Mouse (Mus musculus): ENCODE results near the gene Prdx5. TPM values are rescaled to one million over a fixed set of nuclear protein-coding genes. Genes with fewer than 3 reads are reported as not detected.
"Not testable (repeated sequence)": the region's sequence is repeated elsewhere in the genome, so short reads cannot be mapped to it uniquely, and the experiment has no call there.

Gene Prdx5
- polyA plus RNA-seq, 1 experiment from 2014 or later: 150 TPM

DNA sequence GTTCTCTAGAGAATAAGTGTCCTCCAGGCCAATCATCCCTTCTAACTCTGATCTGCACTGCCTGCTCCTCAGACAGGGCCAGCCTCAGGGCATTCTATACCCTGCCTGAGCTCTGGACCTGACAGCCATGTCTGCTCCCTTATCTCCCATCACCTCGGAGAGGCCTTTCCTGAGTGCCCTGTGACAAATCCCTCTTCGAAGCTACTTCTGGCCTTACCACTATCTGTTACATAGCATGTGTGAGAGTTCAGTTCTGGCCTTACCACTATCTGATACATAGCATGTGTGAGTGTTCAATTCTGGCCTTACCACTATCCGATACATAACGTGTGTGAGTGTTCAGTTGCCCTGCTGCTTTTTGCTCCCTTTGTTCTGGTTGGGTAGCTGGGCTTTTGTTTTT, 5.4 kb upstream of the Prdx5 start:
- 32% methylated on average over 4 of the region's 4 CpGs for WGBS (ENCODE audit: insufficient replicate concordance)
- no peak overlapping the region for H3K9ac ChIP-seq (ENCODE audit: low read depth, low read length)
- H3K27me3 ChIP-seq (ENCODE audit: control insufficient read depth, insufficient read depth, low read length): no peaks in the 10 kb centered on the region
- peaks cover 27% of the 10 kb centered on the region for H3K36me3 ChIP-seq (ENCODE audit: control insufficient read depth, insufficient read depth, low read length)
- H3K27ac ChIP-seq (ENCODE audit: low read depth, low read length): 0 out of 2 replicates have a peak overlapping the region, but pooled peaks have one; percentile 17
- ATAC-seq (replicated peaks; ENCODE audit: insufficient number of reproducible peaks, low FRiP score, low TSS enrichment): no peak
- H3K9me3 ChIP-seq (replicated peaks; ENCODE audit: control insufficient read depth, low read length): no peaks in the 10 kb centered on the region
- H3K4me3 ChIP-seq (ENCODE audit: low read depth, low read length): no peak overlapping the region
- H3K4me2 ChIP-seq: no peak overlapping the region
- peaks cover 25% of the 10 kb centered on the region for H3K4me1 ChIP-seq (ENCODE audit: control insufficient read depth, insufficient read depth, low read length)

DNA sequence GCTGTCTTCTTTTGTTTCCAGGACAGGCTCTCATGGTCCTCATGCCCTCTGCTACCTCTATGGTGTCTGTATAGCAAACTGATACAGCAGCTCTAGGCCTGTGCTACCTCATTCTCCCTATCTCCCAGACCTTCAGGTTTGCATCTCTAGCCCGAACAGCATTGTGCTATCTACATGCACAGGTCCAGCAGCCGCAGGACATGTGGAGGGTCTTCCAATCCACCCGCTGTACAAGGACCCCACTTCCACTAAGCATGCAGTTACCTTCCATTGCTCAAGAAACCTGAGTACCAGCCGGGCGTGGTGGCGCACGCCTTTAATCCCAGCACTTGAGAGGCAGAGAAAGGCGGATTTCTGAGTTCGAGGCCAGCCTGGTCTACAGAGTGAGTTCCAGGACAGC, 4.6 kb upstream of the Prdx5 start:
- ATAC-seq (replicated peaks; ENCODE audit: insufficient number of reproducible peaks, low FRiP score, low TSS enrichment): no peak
- Histone ChIP-seq H3K27ac (ENCODE audit: low read depth, low read length) (no peak overlapping the region), H3K4me3 (ENCODE audit: low read depth, low read length) (no peak overlapping the region), H3K36me3 (ENCODE audit: control insufficient read depth, insufficient read depth, low read length) (peaks cover 27% of the 10 kb centered on the region), H3K9ac (ENCODE audit: low read depth, low read length) (no peak overlapping the region), H3K9me3 (replicated peaks; ENCODE audit: control insufficient read depth, low read length) (no peaks in the 10 kb centered on the region), H3K4me1 (ENCODE audit: control insufficient read depth, insufficient read depth, low read length) (peaks cover 19% of the 10 kb centered on the region), H3K27me3 (ENCODE audit: control insufficient read depth, insufficient read depth, low read length) (no peaks in the 10 kb centered on the region), H3K4me2 (no peak overlapping the region)
- 81% methylated on average over 9 of the region's 9 CpGs for WGBS (ENCODE audit: insufficient replicate concordance)

DNA sequence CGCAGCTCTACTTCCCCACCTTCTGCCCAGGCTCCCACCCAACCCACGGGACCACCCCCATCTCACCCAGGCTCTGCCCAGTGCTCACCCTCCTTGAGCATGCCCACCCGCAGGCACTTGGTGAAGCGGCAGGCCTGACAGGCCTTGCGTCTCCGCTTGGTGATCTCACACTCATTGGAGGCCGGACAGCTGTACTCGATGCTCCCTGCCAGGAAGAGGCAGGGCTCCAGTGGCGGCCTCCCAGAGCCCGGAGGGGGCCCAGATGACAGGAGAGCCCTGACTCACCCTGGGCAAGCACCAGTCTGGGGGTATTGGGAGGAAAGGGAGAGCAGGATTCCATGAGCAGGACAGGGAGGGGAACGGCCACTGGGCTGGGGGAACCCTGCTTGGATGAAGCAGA, 4.1 kb upstream of the Prdx5 start:
- Histone ChIP-seq H3K4me2 (no peak overlapping the region), H3K9ac (ENCODE audit: low read depth, low read length) (no peak overlapping the region), H3K27me3 (ENCODE audit: control insufficient read depth, insufficient read depth, low read length) (no peaks in the 10 kb centered on the region), H3K4me3 (ENCODE audit: low read depth, low read length) (no peak overlapping the region), H3K9me3 (replicated peaks; ENCODE audit: control insufficient read depth, low read length) (no peaks in the 10 kb centered on the region), H3K36me3 (ENCODE audit: control insufficient read depth, insufficient read depth, low read length) (peaks cover 27% of the 10 kb centered on the region), H3K4me1 (ENCODE audit: control insufficient read depth, insufficient read depth, low read length) (peaks cover 19% of the 10 kb centered on the region), H3K27ac (ENCODE audit: low read depth, low read length) (no peak overlapping the region)
- 78% methylated on average over 11 of the region's 11 CpGs for WGBS (ENCODE audit: insufficient replicate concordance)
- ATAC-seq (replicated peaks; ENCODE audit: insufficient number of reproducible peaks, low FRiP score, low TSS enrichment): no peak

DNA sequence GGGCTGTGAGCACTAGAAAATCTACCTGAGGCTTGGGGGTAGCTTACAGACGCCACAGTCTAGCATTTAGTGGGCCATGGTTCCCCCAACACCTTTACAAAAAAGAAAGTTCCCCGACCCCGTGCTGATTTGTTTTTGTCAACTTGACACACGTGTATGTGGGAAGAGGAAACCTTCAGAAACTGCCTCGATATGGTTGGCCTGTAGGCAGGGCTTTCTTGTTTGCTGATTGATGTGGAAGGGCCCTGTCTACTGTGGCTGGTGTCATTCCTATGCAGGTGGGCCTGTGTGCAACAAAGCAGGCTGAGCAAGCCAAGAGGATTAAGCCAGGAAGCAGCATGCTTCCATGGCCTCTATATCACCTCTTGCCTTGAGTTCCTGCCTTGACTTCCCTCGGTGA, 3.1 kb upstream of the Prdx5 start:
- no peak overlapping the region for H3K4me2 ChIP-seq
- 79% methylated on average over 6 of the region's 6 CpGs for WGBS (ENCODE audit: insufficient replicate concordance)
- ATAC-seq (replicated peaks; ENCODE audit: insufficient number of reproducible peaks, low FRiP score, low TSS enrichment): no peak
- H3K9me3 ChIP-seq (replicated peaks; ENCODE audit: control insufficient read depth, low read length): no peaks in the 10 kb centered on the region
- peaks cover 26% of the 10 kb centered on the region for H3K4me1 ChIP-seq (ENCODE audit: control insufficient read depth, insufficient read depth, low read length)
- no peak overlapping the region for H3K27ac ChIP-seq (ENCODE audit: low read depth, low read length)
- no peak overlapping the region for H3K9ac ChIP-seq (ENCODE audit: low read depth, low read length)
- peaks cover 27% of the 10 kb centered on the region for H3K36me3 ChIP-seq (ENCODE audit: control insufficient read depth, insufficient read depth, low read length)
- no peaks in the 10 kb centered on the region for H3K27me3 ChIP-seq (ENCODE audit: control insufficient read depth, insufficient read depth, low read length)
- H3K4me3 ChIP-seq (ENCODE audit: low read depth, low read length): no peak overlapping the region

DNA sequence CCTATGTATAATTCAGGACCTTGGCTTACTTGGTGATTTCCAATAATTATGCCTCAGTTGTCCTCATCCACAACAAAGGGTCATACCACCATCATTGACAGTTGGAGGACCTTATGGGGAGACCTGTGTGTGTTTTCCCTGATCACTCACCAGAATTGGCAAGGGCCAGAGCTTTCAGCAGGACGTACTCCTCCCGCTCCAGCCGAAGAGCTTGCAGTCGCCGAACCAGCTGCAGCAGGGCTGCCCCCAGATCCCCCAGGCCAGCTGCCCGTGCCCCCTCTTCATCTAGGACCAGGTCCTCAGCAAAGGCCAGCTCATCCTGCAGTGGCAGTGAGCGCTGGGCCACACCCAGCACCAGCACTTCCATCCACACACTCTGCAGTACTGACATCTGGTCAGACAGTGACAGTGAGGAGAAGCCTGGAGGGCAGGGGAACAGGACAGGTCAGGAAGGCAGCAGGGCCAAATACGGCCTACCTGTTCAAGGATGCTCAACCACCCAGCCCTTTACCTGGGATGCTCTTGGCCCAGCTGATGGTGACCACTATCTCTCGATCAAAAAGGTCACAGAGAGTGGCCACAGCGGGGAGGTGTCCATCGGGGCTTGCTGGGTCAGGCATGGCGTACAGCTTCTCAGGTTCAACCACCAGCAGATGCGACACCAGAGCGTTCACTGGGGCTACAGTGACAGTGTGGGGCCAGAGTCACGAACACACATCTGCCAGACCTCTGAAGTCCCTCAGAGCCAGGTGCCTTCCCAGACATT, 2.5 kb upstream of the Prdx5 start:
- H3K36me3 ChIP-seq (ENCODE audit: control insufficient read depth, insufficient read depth, low read length): peaks cover 27% of the 10 kb centered on the region
- no peak overlapping the region for H3K27ac ChIP-seq (ENCODE audit: low read depth, low read length)
- no peaks in the 10 kb centered on the region for H3K9me3 ChIP-seq (replicated peaks; ENCODE audit: control insufficient read depth, low read length)
- ATAC-seq (replicated peaks; ENCODE audit: insufficient number of reproducible peaks, low FRiP score, low TSS enrichment): no peak
- H3K9ac ChIP-seq (ENCODE audit: low read depth, low read length): no peak overlapping the region
- 90% methylated on average over 15 of the region's 15 CpGs for WGBS (ENCODE audit: insufficient replicate concordance)
- H3K4me1 ChIP-seq (ENCODE audit: control insufficient read depth, insufficient read depth, low read length): peaks cover 28% of the 10 kb centered on the region
- H3K27me3 ChIP-seq (ENCODE audit: control insufficient read depth, insufficient read depth, low read length): no peaks in the 10 kb centered on the region
- no peak overlapping the region for H3K4me2 ChIP-seq
- H3K4me3 ChIP-seq (ENCODE audit: low read depth, low read length): no peak overlapping the region

DNA sequence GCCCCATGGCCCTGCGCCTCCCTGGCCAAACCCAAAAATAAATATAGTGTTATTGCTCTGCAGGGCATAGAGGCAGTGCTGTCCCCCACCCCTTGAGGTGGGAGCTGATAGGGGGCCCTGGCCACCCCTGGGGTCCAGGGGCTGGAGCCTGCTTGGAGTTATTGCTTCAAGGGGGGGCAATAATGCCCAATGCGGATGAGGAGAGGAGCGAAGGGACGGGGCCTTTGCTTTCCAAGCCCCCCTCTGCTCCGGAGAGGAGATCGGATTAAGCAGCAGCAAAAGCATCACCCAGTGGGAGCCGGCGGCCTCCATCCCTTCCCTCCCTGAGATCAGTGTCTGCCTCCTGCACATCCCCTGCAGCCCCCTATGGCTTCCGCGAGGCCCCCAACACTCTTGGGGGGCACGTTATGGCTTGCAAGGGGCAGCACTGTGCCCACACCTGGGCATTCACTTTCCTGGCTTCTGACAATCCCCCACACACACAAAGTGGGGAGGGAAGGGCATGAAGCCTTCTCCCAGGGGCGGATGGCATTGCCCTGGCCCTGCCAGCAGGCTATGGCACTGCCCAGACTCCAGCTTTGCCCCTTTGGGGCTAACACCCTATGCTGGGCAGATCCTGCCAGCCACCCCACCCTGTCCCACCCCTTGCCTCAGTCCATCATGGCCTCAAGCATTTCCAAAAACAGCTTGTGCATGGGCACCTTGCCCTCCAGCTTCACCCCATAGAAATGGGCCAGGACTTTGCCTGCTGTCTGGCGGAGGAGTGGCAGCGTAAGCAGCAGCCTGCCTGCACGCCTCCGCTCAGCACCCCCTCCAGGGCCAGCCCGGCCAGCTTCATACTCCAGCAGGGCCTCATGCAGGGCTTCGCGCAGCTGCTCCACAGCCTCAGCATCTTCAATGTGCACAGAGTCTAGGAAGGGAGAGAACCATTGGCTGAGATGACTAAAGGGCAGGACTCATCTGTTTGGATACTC, 1.5 kb upstream of the Prdx5 start:
- Histone ChIP-seq H3K4me1 (ENCODE audit: control insufficient read depth, insufficient read depth, low read length) (peaks cover 27% of the 10 kb centered on the region), H3K27ac (ENCODE audit: low read depth, low read length) (no peak overlapping the region), H3K36me3 (ENCODE audit: control insufficient read depth, insufficient read depth, low read length) (peaks cover 33% of the 10 kb centered on the region), H3K9me3 (replicated peaks; ENCODE audit: control insufficient read depth, low read length) (no peaks in the 10 kb centered on the region), H3K27me3 (ENCODE audit: control insufficient read depth, insufficient read depth, low read length) (no peaks in the 10 kb centered on the region), H3K4me2 (peak overlapping the region; percentile 93), H3K4me3 (ENCODE audit: low read depth, low read length) (peak overlapping the region; percentile 72), H3K9ac (ENCODE audit: low read depth, low read length) (peak overlapping the region; percentile 59; the same call in 1 of the 2 replicates)
- ATAC-seq (replicated peaks; ENCODE audit: insufficient number of reproducible peaks, low FRiP score, low TSS enrichment): no peak
- WGBS (ENCODE audit: insufficient replicate concordance): 82% methylated on average over 19 of the region's 19 CpGs

DNA sequence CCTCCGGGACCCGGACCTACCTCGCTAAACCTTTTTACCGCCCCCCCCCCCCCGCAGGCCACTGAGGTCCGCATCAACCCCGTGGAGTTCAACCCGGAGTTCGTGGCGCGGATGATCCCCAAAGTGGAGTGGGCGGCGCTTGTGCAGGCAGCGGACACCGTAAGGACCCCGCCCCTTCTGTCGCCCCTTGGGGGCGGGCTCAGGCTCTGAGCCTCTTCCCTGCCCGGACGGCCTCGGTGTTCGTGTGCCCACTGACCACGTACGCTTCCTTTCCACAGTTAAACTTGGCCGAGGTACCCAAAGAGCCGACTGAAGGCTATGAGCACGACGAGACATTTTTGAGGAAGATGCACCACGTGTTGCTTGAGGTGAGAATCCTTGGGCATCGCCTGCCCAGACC, 400 bp upstream of the Prdx5 start:
- WGBS (ENCODE audit: insufficient replicate concordance): under 1% methylated on average over 29 of the region's 30 CpGs
- Histone ChIP-seq H3K4me2 (peak overlapping the region; percentile 93), H3K9ac (ENCODE audit: low read depth, low read length) (peak overlapping the region; percentile 84), H3K4me1 (ENCODE audit: control insufficient read depth, insufficient read depth, low read length) (peaks cover 19% of the 10 kb centered on the region), H3K4me3 (ENCODE audit: low read depth, low read length) (peak overlapping the region; percentile 72), H3K36me3 (ENCODE audit: control insufficient read depth, insufficient read depth, low read length) (peaks cover 37% of the 10 kb centered on the region), H3K27ac (ENCODE audit: low read depth, low read length) (peak overlapping the region; percentile 99)
- peak; percentile 24 for ATAC-seq (replicated peaks; ENCODE audit: insufficient number of reproducible peaks, low FRiP score, low TSS enrichment)
- H3K27me3 ChIP-seq (ENCODE audit: control insufficient read depth, insufficient read depth, low read length); H3K9me3 ChIP-seq (replicated peaks; ENCODE audit: control insufficient read depth, low read length): not testable (repeated sequence)

DNA sequence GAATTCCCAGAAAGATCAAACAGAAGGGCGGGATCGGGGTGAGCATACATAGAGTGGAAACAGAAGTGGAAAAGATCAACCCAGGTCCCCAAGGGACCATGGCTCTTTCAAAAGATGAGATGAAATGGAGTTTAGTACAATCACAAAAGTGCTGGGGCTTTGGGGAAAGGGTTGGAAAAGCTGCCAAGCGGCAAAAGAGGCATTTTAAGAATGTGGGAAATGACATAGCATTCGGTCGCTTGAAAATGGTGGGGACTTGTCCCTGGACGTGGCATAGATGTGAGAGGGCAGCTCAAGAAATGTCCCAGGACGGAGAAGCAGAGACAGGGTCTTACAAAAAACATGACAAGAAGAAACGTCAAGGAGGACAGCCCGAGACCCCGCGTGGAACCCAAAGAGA, 885 bp downstream of the Prdx5 start:
- peak overlapping the region; percentile 84 for H3K9ac ChIP-seq (ENCODE audit: low read depth, low read length)
- H3K27me3 ChIP-seq (ENCODE audit: control insufficient read depth, insufficient read depth, low read length): no peaks in the 10 kb centered on the region
- H3K4me1 ChIP-seq (ENCODE audit: control insufficient read depth, insufficient read depth, low read length): peaks cover 16% of the 10 kb centered on the region
- H3K9me3 ChIP-seq (replicated peaks; ENCODE audit: control insufficient read depth, low read length): no peaks in the 10 kb centered on the region
- WGBS (ENCODE audit: insufficient replicate concordance): 7% methylated on average over 11 of the region's 11 CpGs
- peak overlapping the region; percentile 72 for H3K4me3 ChIP-seq (ENCODE audit: low read depth, low read length)
- no peak for ATAC-seq (replicated peaks; ENCODE audit: insufficient number of reproducible peaks, low FRiP score, low TSS enrichment)
- H3K36me3 ChIP-seq (ENCODE audit: control insufficient read depth, insufficient read depth, low read length): peaks cover 34% of the 10 kb centered on the region
- peak overlapping the region; percentile 93 for H3K4me2 ChIP-seq
- H3K27ac ChIP-seq (ENCODE audit: low read depth, low read length): peak overlapping the region; percentile 99
